Mouse (Mus musculus) adrenal gland, postnatal 36 days (tissue): Measurements from ENCODE around the gene Akna. TPM values are rescaled to one million over a fixed set of nuclear protein-coding genes. Genes with fewer than 3 reads are reported as not detected.
A peak's percentile ranks its signal among the peaks of the same experiment; 100 is the strongest.

Experiments
- DNase-seq, 2 experiments: peaks; one replicate each; pipeline ENCODE4 v3.0.0; 2021; ENCODE audit warnings: mixed read lengths in 1 of 2
- total RNA-seq, 2 experiments: library from RNA; stranded (reverse); gene quantifications; 2 replicates each; pipeline ENCODE4 v1.2.3; 2021

Akna gene
- total RNA-seq, 2 experiments from 2014 or later: 2.6 to 4.3 TPM

GRCm38 (mm10) chr4:63409908-63410582 is 6.9 kb upstream of the Akna start:
- peak; percentile 43 to 66 for DNase-seq

DNA sequence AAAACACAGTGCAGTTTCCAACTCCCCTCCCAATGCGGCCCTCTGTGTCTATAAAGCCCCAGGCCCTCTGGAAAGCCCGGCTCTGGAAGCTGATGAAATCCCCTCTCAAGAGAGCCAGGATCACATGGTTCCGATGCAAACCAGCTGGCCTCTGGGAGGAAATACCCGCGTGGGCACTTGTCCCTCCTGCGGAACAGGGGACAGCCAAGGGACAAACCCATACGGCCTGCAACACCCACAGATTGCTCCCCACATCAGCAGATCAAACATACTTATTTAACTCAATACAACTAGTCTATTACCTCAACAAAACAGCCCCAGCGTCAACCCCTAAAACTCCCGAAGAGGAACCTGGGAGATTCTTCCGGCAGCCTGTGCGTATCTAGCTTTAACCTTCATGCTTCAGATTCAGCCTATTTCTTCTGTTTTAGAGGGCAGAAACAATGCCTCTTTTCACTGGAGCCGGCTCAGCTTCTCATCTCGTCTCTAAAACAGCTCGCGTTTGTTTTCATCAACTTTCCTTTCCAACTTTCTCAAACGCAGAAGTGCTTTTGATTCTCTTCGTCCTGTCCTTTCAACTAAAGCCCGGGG is 6.3 kb upstream of the Akna start:
- no peak for DNase-seq

DNA sequence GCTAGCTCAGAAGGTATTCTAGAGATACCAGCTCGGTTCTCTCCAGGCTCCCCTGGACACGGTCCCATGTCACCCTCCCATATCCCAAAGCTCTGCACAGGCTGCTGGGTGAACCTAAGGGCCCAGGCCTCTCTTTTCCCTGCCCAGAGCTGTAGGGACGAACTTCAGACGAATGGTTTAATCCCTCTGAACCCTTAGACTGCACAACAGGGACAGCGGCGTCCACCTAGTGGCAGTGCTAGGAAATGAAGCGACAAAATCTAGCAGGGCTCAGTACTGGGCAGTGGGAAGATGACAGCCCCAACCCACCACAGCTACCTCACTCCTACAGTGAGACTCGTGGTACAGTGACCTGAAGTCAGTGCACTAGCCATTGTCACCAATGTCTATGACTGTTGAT is 5.5 kb upstream of the Akna start:
- peak; percentile 48 to 72 for DNase-seq

DNA sequence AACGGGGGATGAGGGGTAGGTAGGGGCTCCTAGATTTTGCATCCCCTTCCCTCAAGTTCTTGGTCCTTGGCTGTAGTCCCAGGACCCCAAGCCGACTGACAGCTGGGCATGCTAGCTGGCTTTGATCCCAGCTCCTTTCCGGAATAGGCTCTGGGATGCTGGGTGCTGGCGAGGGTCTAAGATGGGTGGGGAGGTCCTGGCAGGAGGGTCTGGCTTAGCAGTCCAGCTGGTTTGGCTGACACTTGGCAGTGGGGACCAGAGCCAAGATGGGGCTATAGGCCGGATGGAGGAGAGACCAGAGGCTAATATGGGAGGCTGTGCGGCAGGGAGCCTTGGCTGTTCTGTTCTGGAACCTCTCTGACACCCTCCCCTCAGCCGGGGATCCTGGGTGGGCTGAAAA is 5.1 kb upstream of the Akna start:
- DNase-seq: no peak

- DNase-seq: no peak
Observed at GRCm38 (mm10) chr4:63405683-63406082, 2.5 kb upstream of the Akna start.

DNA sequence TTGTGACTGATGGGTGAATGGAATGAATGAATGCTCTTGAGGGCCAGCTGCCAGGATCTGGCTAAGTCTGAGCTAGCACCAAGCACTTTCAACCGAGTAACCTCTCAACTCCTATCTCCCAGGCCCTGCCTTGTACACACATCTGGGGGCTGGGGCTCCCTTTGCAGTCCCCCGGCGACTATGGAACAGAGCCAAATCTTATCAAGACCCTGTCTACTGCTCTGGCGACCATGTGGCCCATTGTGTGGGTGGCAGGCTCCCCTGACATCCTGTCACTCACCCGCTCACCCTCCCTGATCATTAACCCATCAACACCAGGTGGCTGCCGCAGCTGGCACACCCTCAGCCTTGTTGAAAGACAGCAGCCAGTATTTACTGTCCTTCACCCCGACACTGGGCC is 1.9 kb upstream of the Akna start:
- no peak for DNase-seq

DNA sequence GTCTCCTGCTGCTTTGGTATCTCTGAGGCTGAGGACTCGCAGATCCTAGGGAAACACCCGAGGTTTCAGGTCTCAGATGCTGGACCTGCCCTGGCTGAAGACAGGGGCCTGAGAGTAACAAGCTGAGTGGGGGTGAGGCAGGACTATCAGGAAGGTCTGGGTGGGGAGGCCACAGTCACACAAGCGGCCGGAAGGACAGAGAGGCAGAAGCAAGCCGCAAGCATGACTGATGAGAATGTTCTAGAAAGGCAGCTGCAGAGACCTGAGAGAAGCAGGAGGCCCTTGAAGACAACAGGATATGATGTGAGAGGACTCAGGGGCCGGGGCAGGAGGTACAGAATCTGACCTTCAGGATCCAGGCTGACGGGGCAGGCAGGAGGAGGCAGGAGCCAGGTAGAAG is 1.1 kb upstream of the Akna start:
- no peak for DNase-seq

GRCm38 (mm10) chr4:63402558-63402957 is 596 bp downstream of the Akna start:
- DNase-seq: no peak

- DNase-seq: no peak
Observed at GRCm38 (mm10) chr4:63402056-63402455, 1.1 kb downstream of the Akna start.

- DNase-seq: no peak
Observed at GRCm38 (mm10) chr4:63401620-63402019, 1.5 kb downstream of the Akna start.

DNA sequence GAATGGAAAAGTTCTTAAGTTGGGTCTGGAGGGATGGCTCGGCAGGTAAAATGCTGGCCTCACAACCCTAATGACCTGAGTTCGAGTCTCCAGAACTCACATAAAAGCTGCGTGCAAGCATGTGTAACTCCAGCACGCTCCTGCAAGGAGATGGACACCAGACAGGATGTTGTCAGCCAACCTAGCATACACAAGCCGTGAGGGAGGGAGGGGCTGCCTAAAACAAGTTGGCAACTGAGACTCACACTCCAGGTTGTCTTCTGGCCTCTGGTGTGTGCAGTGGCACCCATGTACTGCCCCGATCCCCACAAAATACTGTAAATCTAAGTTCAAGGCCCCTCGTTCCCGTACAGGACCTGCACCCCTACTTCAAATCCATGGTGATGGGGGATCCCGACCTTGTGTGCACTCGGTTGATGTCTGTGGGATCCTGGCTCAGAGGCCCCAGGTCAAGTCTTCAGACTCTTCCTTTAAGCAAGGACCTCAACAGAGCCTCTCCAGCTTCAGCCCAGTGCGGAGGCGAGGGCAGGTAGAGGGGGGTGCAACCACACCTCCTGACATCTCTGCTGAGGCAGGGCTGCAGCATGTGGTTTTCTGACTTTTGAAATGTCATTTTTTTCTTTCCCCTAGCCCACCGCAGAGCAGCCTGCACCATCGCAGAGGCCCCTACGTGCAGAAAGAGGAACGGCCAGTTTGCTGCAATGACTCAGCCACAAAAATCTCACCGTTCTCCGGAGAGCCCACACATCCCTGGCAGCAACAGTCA is 2.4 kb downstream of the Akna start:
- no peak for DNase-seq

GRCm38 (mm10) chr4:63399691-63400270 is 3.4 kb downstream of the Akna start:
- no peak for DNase-seq

DNA sequence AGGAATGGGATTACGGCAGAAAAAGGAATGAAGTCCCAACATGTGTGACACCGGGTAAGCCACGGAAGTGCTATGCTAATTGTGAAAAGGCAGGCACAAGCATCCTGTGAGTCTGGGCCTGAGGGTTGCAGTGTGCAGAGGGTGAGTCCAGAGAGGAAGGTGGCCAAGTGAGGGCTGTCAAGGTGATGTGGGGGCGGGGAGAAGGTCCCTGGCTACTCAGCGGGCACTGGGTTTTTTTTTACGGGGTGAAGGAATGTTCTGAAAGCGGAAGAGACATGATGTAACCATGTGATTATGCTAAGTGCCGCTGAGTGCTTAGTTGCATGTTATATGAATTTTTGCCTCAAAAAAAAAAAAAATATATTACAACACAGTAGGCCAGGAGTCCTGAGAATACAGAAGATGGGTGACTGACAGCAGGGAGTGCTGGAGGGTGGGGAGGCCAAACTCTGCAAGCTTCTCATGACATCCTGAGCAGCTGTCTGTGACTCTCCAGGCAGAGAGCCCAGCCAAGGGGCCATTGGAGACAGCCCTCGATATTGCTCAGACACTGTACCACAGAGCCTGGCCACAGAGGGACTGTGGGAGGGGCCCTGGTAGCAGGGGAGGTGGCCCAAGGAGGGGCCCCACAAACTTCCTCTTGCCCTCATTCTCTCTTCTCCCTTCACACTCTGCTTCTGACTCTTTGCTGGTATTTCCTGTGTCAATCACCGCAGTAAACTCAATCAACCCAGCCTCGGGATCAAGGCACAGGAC is 4.1 kb downstream of the Akna start:
- no peak for DNase-seq

GRCm38 (mm10) chr4:63397981-63398537 is 5.1 kb downstream of the Akna start:
- DNase-seq: peak in 1 of 2 experiments; percentile 51

- DNase-seq: no peak
Observed at GRCm38 (mm10) chr4:63391322-63391721, 11.8 kb downstream of the Akna start.

DNA sequence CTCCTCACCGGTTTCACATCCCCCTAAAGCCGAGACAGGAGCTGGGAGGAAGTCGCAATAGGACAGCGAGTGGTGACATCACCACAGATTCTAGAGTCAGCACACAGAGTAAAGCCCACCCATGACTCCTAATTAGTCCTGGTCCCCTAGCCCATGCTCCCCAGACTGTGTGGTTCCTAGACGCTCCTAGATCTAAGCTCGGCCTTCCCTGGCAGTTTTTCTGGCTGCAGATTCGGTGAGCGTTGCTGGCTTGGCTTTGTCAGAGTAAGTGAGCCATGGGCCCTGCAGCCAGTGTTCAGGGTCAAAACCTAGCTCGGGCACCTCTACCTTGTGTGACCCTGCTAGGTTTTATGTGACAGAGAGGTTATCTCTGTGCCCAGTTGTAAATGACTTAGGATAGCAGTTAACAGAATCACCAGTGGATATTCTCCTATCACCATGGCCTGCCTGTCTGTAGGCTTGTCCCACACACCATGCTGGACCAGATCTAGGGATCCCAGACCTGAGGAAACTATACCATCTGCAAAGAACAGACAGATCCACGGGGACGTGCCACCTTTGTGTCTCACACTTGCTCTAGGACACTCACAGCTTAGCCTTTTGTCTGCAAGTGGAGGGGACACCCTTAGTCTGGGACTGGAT is 13.1 kb downstream of the Akna start:
- no peak for DNase-seq

DNA sequence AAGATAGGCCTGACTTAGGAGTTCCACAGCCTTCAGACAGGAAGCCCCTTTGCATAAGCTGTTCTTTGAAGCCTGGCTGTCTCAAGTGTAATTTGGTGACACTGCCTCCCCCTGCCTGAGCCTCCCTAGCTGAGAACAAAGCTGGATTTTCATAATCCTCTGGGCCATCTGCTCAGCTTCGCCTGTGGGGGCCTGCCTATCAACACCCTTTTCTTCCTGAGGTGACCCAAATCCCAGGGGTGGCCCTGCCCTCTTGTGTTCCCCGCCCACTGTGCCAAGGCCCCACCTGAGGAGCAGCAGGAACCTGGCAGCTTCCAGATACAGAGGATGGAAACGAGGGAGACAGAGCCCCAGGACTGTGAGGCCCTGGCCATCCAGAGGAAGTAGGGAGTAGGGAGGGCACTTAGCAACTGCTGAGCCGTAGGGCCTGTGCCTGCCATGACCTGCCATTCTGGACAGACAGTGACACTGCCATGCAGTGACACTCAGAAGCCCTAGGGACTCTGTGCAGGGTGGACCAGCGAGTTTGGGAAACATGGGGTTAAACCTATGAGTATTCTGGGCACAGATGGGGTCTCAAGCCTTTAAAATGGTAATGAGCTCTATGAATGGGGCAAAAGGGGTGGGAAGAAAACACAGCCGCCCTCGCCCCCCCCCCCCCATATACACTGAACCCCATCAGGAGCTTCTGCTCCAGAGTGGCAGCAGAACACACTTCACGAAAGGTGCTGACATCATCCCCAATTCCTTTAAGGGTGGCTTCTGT is 13.8 kb downstream of the Akna start:
- no peak for DNase-seq

- DNase-seq: no peak
Observed at GRCm38 (mm10) chr4:63388029-63388428, 15.1 kb downstream of the Akna start.

- DNase-seq: no peak
Observed at GRCm38 (mm10) chr4:63385784-63386183, 17.4 kb downstream of the Akna start.

- DNase-seq: peak; percentile 57 to 58
Observed at GRCm38 (mm10) chr4:63385253-63385652, 17.9 kb downstream of the Akna start.

DNA sequence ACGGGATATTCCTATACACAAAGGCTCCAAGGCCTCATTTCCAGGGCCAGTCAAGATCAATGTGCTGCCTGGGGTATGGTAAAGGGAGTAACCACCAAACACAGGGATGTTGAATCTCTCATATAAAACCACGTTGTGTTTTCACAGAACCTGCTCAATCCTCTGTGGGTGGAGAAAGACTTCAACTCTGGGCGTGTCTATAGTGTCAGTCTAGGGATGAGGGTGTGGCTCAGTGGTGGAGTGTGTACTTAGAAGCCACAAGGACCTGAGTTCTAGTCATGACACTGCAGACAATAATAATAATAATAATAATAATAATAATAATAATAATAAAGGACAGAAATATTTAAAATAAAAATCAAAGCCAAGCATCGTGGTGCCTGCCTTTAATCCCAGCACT is 18.9 kb downstream of the Akna start:
- no peak for DNase-seq
